Mouse (Mus musculus): Measurements from ENCODE around the gene Wdr53. TPM values are rescaled to one million over a fixed set of nuclear protein-coding genes. Genes with fewer than 3 reads are reported as not detected.
A peak's percentile ranks its signal among the peaks of the same experiment; 100 is the strongest.
"Not testable (repeated sequence)": the region's sequence is repeated elsewhere in the genome, so short reads cannot be mapped to it uniquely, and the experiment has no call there.

Wdr53 gene
- polyA plus RNA-seq, 1 experiment from 2014 or later, result 19.6 TPM

DNA sequence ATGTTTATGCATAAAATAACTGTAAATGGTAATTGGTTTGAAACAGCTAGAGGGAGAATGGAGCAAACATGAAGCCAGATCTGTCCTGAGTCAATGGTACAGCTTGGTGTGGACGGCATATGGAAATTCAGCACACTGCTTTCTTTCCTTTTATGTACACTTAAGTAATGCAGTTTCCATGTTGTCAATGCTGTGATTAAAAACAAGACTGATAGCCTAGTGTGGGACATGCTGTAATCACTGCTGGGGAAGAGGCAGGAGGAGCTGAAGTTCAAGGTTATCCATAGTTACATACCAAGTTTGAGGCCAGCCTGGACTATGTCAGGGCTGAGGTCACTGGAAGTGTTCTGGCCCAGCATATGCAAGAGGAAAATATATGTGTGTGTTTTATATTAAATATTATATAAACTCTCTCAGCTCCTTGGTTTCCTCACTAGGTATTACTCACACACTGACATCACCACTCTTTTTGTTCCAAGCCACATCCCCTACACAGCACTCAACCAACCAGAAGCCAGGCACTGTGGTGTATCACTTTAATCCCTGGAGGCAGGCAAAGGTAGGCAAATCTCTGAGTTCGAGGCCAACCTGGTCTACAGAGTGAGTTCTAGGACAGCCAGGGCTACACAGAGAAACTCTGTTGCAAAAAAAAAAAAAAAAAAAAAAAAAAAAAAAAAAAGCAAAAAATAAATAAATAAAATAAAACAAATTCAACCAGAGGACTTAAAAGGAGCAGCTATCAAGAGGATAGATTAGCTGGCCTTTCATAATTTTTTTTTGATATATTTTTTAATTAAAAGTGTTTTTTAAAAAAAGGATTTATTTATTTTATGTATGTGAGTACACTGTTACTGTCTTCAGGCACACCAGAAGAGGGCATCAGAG is 7.4 kb upstream of the Wdr53 start:
- no peaks in the 10 kb centered on the region for H3K9me3 ChIP-seq (replicated peaks)
- no peak for ATAC-seq (ENCODE audit: insufficient number of reproducible peaks, low FRiP score, low TSS enrichment, low read depth)
- H3K4me2 ChIP-seq (replicated peaks), result no peak overlapping the region
- peaks cover 16% of the 10 kb centered on the region for H3K36me3 ChIP-seq
- no peak overlapping the region for H3K4me3 ChIP-seq (replicated peaks)
- peaks cover 4% of the 10 kb centered on the region; the same call in 1 of the 2 replicates for H3K4me1 ChIP-seq
- H3K27ac ChIP-seq (replicated peaks), result no peak overlapping the region
- H3K27me3 ChIP-seq, result no peaks in the 10 kb centered on the region
- 82% methylated on average over 2 of the region's 2 CpGs for WGBS
- H3K9ac ChIP-seq, result no peak overlapping the region

DNA sequence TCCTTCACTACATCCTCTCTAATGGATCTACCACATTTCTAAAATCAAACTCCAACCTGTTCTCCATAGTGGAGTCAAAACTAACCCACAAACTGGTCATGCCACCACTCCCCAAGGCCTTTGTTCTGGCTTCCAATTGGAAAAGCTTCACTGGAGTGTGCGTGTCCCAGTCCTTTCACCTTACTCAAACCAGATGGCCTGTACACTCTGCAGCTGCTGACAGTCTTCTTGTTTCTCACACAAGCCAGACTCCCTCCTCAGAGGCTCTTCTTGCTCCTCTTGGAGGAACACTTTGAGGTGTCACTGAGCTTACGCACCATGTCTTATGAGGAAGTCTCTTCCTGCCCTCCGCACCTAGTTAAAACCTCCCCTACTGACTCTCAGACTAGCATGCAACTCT is 3.1 kb upstream of the Wdr53 start:
- no peak overlapping the region for H3K4me2 ChIP-seq (replicated peaks)

GRCm38 (mm10) chr16:32246351-32246791 is 656 bp upstream of the Wdr53 start:
- under 1% methylated on average over 38 of the region's 41 CpGs for WGBS
- ATAC-seq (ENCODE audit: insufficient number of reproducible peaks, low FRiP score, low TSS enrichment, low read depth), result peak; percentile 21
- peak overlapping the region; percentile 93 for H3K27ac ChIP-seq (replicated peaks)

More for the DNA sequence above, 3.1 kb upstream of the Wdr53 start:
- ATAC-seq (ENCODE audit: insufficient number of reproducible peaks, low FRiP score, low TSS enrichment, low read depth), result no peak
- Histone ChIP-seq H3K9ac (no peak overlapping the region), H3K4me3 (replicated peaks) (no peak overlapping the region), H3K36me3 (no peaks in the 10 kb centered on the region), H3K4me1 (peaks cover 22% of the 10 kb centered on the region), H3K27me3 (no peaks in the 10 kb centered on the region), H3K9me3 (replicated peaks) (no peaks in the 10 kb centered on the region), H3K27ac (replicated peaks) (no peak overlapping the region)
- 69% methylated on average over 3 of the region's 3 CpGs for WGBS

DNA sequence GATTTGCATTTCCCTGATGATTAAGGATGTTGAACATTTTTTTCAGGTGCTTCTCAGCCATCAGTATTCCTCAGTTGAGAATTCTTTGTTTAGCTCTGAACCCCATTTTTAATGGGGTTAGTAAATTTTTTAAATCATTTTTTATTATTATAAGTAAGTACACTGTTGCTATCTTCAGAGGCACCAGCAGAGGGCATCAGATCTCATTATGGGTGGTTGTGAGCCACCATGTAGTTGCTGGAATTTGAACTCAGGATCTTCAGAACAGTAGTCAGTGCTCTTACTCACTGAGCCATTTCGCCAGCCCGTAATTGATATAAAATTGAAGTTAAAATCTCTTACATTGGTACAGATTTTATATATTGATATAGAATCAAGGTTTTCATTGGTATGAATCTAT is 17.2 kb downstream of the Wdr53 start:
- 86% methylated on average over 2 of the region's 2 CpGs for WGBS
- ATAC-seq (ENCODE audit: insufficient number of reproducible peaks, low FRiP score, low TSS enrichment, low read depth); H3K4me2 ChIP-seq (replicated peaks); H3K27me3 ChIP-seq; H3K36me3 ChIP-seq; H3K4me3 ChIP-seq (replicated peaks); H3K9me3 ChIP-seq (replicated peaks); H3K9ac ChIP-seq; H3K4me1 ChIP-seq; H3K27ac ChIP-seq (replicated peaks): not testable (repeated sequence)

More at GRCm38 (mm10) chr16:32246351-32246791, 656 bp upstream of the Wdr53 start:
- H3K4me3 ChIP-seq (replicated peaks), result peak overlapping the region; percentile 94
- H3K9me3 ChIP-seq (replicated peaks), result no peaks in the 10 kb centered on the region
- no peaks in the 10 kb centered on the region for H3K36me3 ChIP-seq
- H3K27me3 ChIP-seq, result no peaks in the 10 kb centered on the region
- H3K4me1 ChIP-seq, result peaks cover 22% of the 10 kb centered on the region
- peak overlapping the region; percentile 62 for H3K4me2 ChIP-seq (replicated peaks)
- peak overlapping the region; percentile 83 for H3K9ac ChIP-seq

DNA sequence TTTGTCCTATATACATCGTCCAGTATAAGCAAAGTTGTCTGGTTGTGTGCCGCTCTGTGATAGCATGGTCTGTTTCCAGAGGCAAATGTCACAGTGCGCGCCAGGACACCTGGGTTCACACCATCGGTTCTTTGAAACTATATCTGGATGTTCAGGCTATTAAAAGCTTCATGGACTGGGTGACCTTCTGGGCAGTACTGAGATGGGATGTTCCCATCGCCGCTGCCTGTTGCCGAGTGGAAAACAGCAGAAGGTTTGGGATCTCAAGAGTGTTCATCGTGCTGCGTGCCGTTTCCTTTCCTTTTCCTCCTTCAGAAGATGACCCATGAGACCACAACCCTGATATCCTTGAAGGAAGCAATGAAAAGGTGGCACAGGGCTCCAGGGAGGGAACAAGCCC is 24.3 kb downstream of the Wdr53 start, which contains the start of gene Smco1:
TSS of gene Smco1 (plus strand) at position 178 of the 400 bp plus-strand sequence.
- 78% methylated on average over 11 of the region's 11 CpGs for WGBS
- Histone ChIP-seq H3K4me3 (replicated peaks) (no peak within 1 kb of the TSS), H3K4me1 (no peaks in the 10 kb centered on the region), H3K4me2 (replicated peaks) (no peak within 1 kb of the TSS), H3K27ac (replicated peaks) (no peak within 1 kb of the TSS), H3K9ac (no peak within 1 kb of the TSS), H3K27me3 (no peaks in the 10 kb centered on the region), H3K36me3 (no peaks in the 10 kb centered on the region), H3K9me3 (replicated peaks) (no peaks in the 10 kb centered on the region)
- ATAC-seq (ENCODE audit: insufficient number of reproducible peaks, low FRiP score, low TSS enrichment, low read depth), result no peak

- Histone ChIP-seq H3K27ac (replicated peaks) (no peak overlapping the region), H3K9me3 (replicated peaks) (no peaks in the 10 kb centered on the region), H3K4me3 (replicated peaks) (no peak overlapping the region), H3K27me3 (no peaks in the 10 kb centered on the region), H3K9ac (no peak overlapping the region), H3K4me1 (peaks cover under 1% of the 10 kb centered on the region; the same call in 1 of the 2 replicates), H3K4me2 (replicated peaks) (no peak overlapping the region), H3K36me3 (no peaks in the 10 kb centered on the region)
- WGBS, result 49% methylated on average over 9 of the region's 9 CpGs
- ATAC-seq (ENCODE audit: insufficient number of reproducible peaks, low FRiP score, low TSS enrichment, low read depth), result no peak
Observed at GRCm38 (mm10) chr16:32273338-32273737, 26.3 kb downstream of the Wdr53 start.

DNA sequence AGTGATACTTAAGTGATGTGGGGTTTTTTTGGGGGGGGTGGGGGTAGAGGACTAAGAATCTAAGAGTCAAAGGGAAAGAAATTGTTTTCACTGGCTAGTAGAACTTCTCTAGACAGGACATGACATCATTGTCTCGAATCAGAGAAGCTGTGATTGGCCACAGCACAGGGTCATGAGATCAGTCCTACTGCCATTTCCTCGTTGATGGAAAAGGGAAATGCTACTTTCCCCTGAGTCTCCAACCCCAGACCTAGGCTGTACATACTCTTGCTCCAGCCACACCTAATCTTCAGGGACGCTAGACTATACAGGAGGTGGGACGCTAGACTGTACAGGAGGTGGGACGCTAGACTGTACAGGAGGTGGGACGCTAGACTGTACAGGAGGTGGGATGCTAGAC is 28.0 kb downstream of the Wdr53 start:
- no peak for ATAC-seq (ENCODE audit: insufficient number of reproducible peaks, low FRiP score, low TSS enrichment, low read depth)
- 89% methylated on average over 6 of the region's 6 CpGs for WGBS
- Histone ChIP-seq H3K4me3 (replicated peaks) (no peak overlapping the region), H3K4me2 (replicated peaks) (no peak overlapping the region), H3K4me1 (peaks cover 7% of the 10 kb centered on the region; the same call in 1 of the 2 replicates), H3K9me3 (replicated peaks) (no peaks in the 10 kb centered on the region), H3K27me3 (no peaks in the 10 kb centered on the region), H3K36me3 (peaks cover 1% of the 10 kb centered on the region), H3K9ac (no peak overlapping the region), H3K27ac (replicated peaks) (no peak overlapping the region)

GRCm38 (mm10) chr16:32275830-32276229 is 28.8 kb downstream of the Wdr53 start:
- WGBS, result 84% methylated on average over 1 of the region's 1 CpGs
- Histone ChIP-seq H3K27ac (replicated peaks) (no peak overlapping the region), H3K36me3 (peaks cover 4% of the 10 kb centered on the region), H3K27me3 (no peaks in the 10 kb centered on the region), H3K4me3 (replicated peaks) (no peak overlapping the region), H3K4me2 (replicated peaks) (no peak overlapping the region), H3K9ac (no peak overlapping the region), H3K9me3 (replicated peaks) (no peaks in the 10 kb centered on the region), H3K4me1 (peaks cover 9% of the 10 kb centered on the region; the same call in 1 of the 2 replicates)
- no peak for ATAC-seq (ENCODE audit: insufficient number of reproducible peaks, low FRiP score, low TSS enrichment, low read depth)

DNA sequence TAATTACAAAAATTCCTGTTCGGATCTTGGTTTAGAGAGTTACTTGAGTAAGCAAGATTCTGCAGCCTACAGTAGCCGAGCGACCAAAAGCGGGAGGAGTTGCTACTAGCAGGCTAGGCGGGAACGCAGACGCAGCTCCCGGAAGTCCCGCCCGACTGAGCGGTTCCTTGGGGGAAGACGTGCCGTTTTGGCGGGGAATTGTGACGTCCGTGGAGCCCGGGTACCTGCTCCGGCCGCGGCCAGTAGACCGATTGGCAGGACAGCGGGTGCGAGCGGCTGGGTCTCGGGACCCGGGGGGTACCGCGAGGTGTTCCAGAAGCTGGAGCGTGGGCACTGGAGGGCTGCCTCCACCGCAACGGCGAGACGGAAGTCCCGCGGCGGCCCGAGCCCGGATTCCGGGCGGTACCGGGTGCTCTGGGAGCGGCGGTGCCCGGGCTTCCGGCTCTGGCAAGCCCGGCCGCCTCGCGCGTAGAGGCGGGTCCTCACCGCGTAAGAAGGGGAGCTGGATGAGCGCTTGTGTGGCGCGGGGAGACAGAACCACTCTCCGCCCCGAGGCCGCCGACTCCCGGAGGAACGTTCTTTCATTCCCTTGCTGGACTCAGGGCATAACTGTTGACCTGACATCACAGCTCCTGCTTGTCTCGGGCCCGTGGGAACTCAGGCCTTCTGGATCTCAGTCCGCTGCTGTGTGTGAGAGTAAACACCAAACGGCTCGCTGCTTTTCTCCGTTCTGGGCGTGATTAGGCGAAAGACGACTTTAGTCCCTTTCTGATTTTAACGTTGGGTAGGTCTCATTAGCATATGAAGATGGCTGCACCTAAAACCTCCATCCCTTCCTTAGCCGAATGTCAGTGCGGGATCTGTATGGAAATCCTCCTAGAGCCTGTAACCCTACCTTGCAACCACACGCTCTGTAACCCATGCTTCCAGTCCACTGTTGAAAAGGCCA is 30.6 kb downstream of the Wdr53 start, which contains the start of gene Rnf168:
TSS of gene Rnf168 (plus strand) at position 152 of the 949 bp plus-strand sequence.
- Histone ChIP-seq H3K4me1 (peaks cover 9% of the 10 kb centered on the region; the same call in 1 of the 2 replicates), H3K4me3 (replicated peaks) (peak within 1 kb of the TSS; percentile 78), H3K27ac (replicated peaks) (peak within 1 kb of the TSS; percentile 95), H3K9ac (peak within 1 kb of the TSS; percentile 72), H3K4me2 (replicated peaks) (peak within 1 kb of the TSS; percentile 55), H3K36me3 (peaks cover 4% of the 10 kb centered on the region), H3K9me3 (replicated peaks) (no peaks in the 10 kb centered on the region), H3K27me3 (no peaks in the 10 kb centered on the region)
- ATAC-seq (ENCODE audit: insufficient number of reproducible peaks, low FRiP score, low TSS enrichment, low read depth), result peak; percentile 92
- under 1% methylated on average over 75 of the region's 75 CpGs for WGBS

DNA sequence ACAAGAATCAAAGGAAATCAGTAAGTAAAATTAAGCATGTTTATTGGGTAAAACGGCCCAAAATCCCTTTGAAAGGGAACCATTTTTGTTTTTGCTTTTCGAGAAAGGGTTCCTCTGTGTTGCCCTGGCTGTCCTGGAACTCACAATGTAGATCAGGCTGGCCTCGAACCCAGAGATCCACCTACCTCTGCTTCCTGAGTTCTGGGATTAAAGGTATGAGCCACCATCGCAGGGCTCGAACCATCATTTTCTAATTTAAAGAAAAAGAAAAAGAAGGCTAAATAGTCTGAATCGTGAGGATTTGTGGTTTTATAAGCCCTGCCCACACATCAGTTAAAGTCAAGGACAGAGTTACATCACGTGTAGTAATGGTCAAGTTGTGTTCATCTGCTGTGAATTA is 31.4 kb downstream of the Wdr53 start:
- Histone ChIP-seq H3K27me3 (no peaks in the 10 kb centered on the region), H3K4me3 (replicated peaks) (peak overlapping the region; percentile 78)

More for the DNA sequence above, 31.4 kb downstream of the Wdr53 start:
- Histone ChIP-seq H3K27ac (replicated peaks) (no peak overlapping the region), H3K9ac (peak overlapping the region; percentile 72; the same call in 1 of the 2 replicates), H3K4me1 (peaks cover 9% of the 10 kb centered on the region; the same call in 1 of the 2 replicates), H3K4me2 (replicated peaks) (peak overlapping the region; percentile 55), H3K9me3 (replicated peaks) (no peaks in the 10 kb centered on the region), H3K36me3 (peaks cover 7% of the 10 kb centered on the region)
- no peak for ATAC-seq (ENCODE audit: insufficient number of reproducible peaks, low FRiP score, low TSS enrichment, low read depth)
- 36% methylated on average over 7 of the region's 7 CpGs for WGBS

All from embryonic facial prominence, embryonic 15.5 days (tissue).